Mouse (Mus musculus): ENCODE data around the gene Creld2.

Creld2 gene

DNA sequence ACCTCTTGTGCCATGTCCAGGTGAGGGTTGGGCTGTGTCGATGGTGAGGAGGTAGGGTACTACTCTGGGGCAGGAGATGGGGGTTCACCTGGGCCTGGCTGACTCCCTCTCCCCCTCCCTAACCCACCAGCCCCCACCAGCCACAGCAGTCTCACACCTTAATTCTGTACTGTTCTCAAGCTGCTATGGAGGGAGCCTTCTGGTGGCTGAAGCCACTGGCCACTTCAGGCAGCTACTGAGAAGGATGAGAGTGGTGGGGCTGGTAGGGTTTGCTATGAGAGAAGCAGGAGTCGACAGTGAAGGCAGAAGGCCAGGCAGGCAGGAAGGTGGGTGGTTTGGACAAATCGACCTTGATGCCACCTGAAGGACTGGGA lies 22.8 kb downstream of the Creld2 start:
- TF ChIP-seq CTCF (conservative IDR thresholded peaks at IDR 0.05; ENCODE audit: low read length) (no peak), NANOG (IDR thresholded peaks at IDR 0.05; ENCODE audit: borderline replicate concordance, low read length) (no peak), POU5F1 (IDR thresholded peaks at IDR 0.05; ENCODE audit: borderline replicate concordance, low read length) (no peak)
- peaks cover 45% of the 10 kb centered on the region for H3K4me1 ChIP-seq (replicated peaks; ENCODE audit: low read depth, low read length)
- H3K36me3 ChIP-seq (ENCODE audit: insufficient read depth, low read length): no peaks in the 10 kb centered on the region
- 0 out of 2 replicates have a peak, but pooled peaks cover 3% of the 10 kb centered on the region for H3K27me3 ChIP-seq (ENCODE audit: insufficient read depth, low read length)
- no peak overlapping the region for H3K4me3 ChIP-seq (replicated peaks; ENCODE audit: low read length)
- H3K9me3 ChIP-seq (ENCODE audit: low read length): peaks cover 9% of the 10 kb centered on the region

DNA sequence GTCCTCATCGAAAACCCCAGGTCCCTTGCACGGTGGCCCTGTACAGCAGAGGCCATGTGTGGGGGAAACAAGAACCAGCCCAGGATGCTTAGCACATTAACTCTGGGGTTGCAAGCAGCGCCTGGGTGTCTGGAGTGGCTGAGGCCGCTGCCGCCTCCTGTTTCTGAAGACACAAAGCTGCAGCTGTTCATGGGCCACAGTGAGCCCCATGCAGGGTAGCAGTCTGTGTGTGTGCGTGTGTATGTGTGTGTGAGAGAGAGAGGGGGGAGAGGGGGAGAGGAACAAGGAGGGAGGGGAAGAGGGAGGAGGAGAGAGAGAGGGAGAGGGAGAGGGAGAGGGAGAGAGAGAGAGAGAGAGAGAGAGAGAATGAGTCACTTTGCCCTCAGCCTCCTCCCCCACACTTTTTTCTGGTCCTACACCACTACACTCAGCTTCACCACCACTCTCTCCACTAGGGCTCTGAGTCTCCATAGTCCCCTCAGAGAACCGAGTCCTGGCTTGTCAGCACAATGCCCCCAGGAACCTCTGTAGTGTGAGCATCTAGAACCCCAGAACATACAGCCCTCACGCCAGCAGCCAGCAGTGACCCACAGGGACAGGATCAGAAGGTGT lies 24.1 kb downstream of the Creld2 start:
- TF ChIP-seq CTCF (conservative IDR thresholded peaks at IDR 0.05; ENCODE audit: low read length) (no peak), NANOG (IDR thresholded peaks at IDR 0.05; ENCODE audit: borderline replicate concordance, low read length) (no peak), POU5F1 (IDR thresholded peaks at IDR 0.05; ENCODE audit: borderline replicate concordance, low read length) (no peak)
- H3K36me3 ChIP-seq (ENCODE audit: insufficient read depth, low read length): no peaks in the 10 kb centered on the region
- H3K27me3 ChIP-seq (ENCODE audit: insufficient read depth, low read length): 0 out of 2 replicates have a peak, but pooled peaks cover 3% of the 10 kb centered on the region
- peaks cover 9% of the 10 kb centered on the region for H3K9me3 ChIP-seq (ENCODE audit: low read length)
- no peak overlapping the region for H3K4me3 ChIP-seq (replicated peaks; ENCODE audit: low read length)
- H3K4me1 ChIP-seq (replicated peaks; ENCODE audit: low read depth, low read length): peaks cover 40% of the 10 kb centered on the region

DNA sequence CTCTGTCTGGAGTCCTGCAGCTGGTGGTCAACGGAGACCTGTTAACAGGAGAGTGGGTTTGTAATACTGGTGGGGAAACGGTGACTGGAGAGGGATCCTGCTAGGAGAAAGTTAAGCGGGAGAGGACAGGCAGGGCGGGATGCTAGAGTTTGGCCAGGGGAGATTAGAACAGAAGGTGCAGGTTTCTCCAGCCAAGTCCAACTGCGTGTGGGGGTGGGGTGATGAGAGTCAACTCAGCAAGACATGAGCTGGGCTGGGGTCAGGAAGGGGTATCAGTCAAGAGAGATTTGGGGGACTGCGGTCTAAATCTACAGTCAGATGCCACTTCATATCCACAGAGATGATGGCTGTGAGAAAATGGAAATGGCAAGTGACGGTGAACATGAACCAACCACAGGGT lies 25.5 kb downstream of the Creld2 start:
- Histone ChIP-seq H3K4me3 (replicated peaks; ENCODE audit: low read length) (no peak overlapping the region), H3K9me3 (ENCODE audit: low read length) (peaks cover 9% of the 10 kb centered on the region), H3K36me3 (ENCODE audit: insufficient read depth, low read length) (no peaks in the 10 kb centered on the region), H3K4me1 (replicated peaks; ENCODE audit: low read depth, low read length) (peaks cover 28% of the 10 kb centered on the region), H3K27me3 (ENCODE audit: insufficient read depth, low read length) (0 out of 2 replicates have a peak, but pooled peaks cover 3% of the 10 kb centered on the region)
- TF ChIP-seq POU5F1 (IDR thresholded peaks at IDR 0.05; ENCODE audit: borderline replicate concordance, low read length) (no peak), NANOG (IDR thresholded peaks at IDR 0.05; ENCODE audit: borderline replicate concordance, low read length) (no peak), CTCF (conservative IDR thresholded peaks at IDR 0.05; ENCODE audit: low read length) (no peak)

DNA sequence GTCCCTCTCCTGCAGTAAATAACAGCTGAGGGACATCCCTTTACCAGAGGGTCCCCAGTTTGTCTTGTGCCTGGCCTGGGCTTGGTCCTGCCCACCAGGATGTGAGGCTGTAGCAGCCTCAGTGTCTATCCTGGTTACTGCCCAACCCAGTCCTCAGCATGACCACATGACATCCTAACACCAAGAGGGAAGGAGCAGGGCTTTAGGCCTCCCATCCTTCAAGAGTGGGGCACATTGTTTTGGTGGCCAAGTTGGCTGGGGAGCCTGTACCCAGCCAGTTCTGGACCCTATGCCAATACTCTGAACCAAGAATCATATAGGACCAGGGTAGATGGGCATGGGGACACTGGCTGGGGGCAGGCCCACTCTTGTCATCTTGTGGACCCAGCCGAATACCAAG lies 29.2 kb downstream of the Creld2 start:
- 0 out of 2 replicates have a peak, but pooled peaks cover 3% of the 10 kb centered on the region for H3K27me3 ChIP-seq (ENCODE audit: insufficient read depth, low read length)
- peaks cover 9% of the 10 kb centered on the region for H3K9me3 ChIP-seq (ENCODE audit: low read length)
- no peaks in the 10 kb centered on the region for H3K36me3 ChIP-seq (ENCODE audit: insufficient read depth, low read length)
- peaks cover 47% of the 10 kb centered on the region for H3K4me1 ChIP-seq (replicated peaks; ENCODE audit: low read depth, low read length)
- no peak overlapping the region for H3K4me3 ChIP-seq (replicated peaks; ENCODE audit: low read length)
- TF ChIP-seq CTCF (conservative IDR thresholded peaks at IDR 0.05; ENCODE audit: low read length) (no peak), NANOG (IDR thresholded peaks at IDR 0.05; ENCODE audit: borderline replicate concordance, low read length) (no peak), POU5F1 (IDR thresholded peaks at IDR 0.05; ENCODE audit: borderline replicate concordance, low read length) (no peak)

DNA sequence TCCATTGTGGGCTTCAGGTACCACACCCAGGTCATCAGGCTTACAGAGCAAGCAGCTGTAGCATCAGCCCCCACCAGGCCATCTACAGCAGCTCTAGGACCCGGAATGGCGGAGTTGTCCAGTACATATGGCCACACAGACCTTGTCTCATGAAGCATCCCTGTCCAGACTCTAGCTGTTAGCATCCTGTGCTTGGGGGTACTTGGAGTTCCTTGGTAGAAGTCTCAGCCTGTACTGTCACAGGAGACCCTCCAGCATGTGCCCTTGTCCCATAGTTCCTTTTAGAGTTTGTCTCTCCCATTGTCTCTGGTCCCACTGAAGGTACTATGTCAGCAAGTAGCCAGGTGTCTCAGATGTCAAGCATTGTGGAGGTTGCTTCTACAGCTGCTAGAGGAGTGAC lies 30.2 kb downstream of the Creld2 start:
- 0 out of 2 replicates have a peak, but pooled peaks cover 3% of the 10 kb centered on the region for H3K27me3 ChIP-seq (ENCODE audit: insufficient read depth, low read length)
- H3K4me3 ChIP-seq (replicated peaks; ENCODE audit: low read length): no peak overlapping the region
- peaks cover 53% of the 10 kb centered on the region for H3K4me1 ChIP-seq (replicated peaks; ENCODE audit: low read depth, low read length)
- H3K9me3 ChIP-seq (ENCODE audit: low read length): peaks cover 9% of the 10 kb centered on the region
- no peaks in the 10 kb centered on the region for H3K36me3 ChIP-seq (ENCODE audit: insufficient read depth, low read length)
- TF ChIP-seq NANOG (IDR thresholded peaks at IDR 0.05; ENCODE audit: borderline replicate concordance, low read length) (no peak), POU5F1 (IDR thresholded peaks at IDR 0.05; ENCODE audit: borderline replicate concordance, low read length) (no peak), CTCF (conservative IDR thresholded peaks at IDR 0.05; ENCODE audit: low read length) (no peak)

DNA sequence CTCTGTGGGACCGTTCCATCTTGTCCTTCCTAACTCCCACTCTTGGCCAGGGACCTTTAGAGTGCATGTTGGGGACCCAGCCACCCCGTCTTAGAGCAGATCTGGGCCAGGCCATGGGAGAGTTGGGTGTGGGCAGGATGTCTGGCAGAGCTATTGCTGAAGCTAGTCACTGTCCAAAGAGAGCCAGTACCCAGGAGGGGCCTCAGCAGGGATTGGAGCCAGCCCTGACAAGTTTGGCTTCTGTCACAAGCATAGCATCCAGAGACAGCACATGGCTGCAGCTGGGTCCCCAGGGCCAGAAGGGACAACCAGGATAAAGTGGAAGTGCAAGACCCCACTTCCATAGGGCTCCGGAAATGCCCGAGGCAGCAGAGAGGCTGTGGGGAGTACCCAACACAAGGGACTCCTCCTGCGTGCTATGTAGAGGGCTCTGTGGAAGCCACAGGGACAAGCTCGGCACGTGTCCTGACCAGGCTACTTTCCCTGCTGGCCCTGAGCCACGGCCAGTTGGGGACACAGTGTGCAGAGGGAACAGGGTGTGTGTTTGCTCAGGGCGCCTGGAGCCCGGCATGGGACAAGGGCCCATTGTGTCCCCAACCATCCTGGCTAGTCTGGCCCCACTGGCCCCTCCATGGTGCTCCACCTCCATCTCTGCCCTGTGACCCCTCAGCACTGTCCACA lies 30.8 kb downstream of the Creld2 start:
- H3K36me3 ChIP-seq (ENCODE audit: insufficient read depth, low read length): no peaks in the 10 kb centered on the region
- no peak overlapping the region for H3K4me3 ChIP-seq (replicated peaks; ENCODE audit: low read length)
- peaks cover 6% of the 10 kb centered on the region for H3K9me3 ChIP-seq (ENCODE audit: low read length)
- peaks cover 56% of the 10 kb centered on the region for H3K4me1 ChIP-seq (replicated peaks; ENCODE audit: low read depth, low read length)
- no peaks in the 10 kb centered on the region for H3K27me3 ChIP-seq (ENCODE audit: insufficient read depth, low read length)
- no peak for TF ChIP-seq NANOG (IDR thresholded peaks at IDR 0.05; ENCODE audit: borderline replicate concordance, low read length)
- TF ChIP-seq POU5F1 (IDR thresholded peaks at IDR 0.05; ENCODE audit: borderline replicate concordance, low read length): no peak
- TF ChIP-seq CTCF (conservative IDR thresholded peaks at IDR 0.05; ENCODE audit: low read length): no peak

DNA sequence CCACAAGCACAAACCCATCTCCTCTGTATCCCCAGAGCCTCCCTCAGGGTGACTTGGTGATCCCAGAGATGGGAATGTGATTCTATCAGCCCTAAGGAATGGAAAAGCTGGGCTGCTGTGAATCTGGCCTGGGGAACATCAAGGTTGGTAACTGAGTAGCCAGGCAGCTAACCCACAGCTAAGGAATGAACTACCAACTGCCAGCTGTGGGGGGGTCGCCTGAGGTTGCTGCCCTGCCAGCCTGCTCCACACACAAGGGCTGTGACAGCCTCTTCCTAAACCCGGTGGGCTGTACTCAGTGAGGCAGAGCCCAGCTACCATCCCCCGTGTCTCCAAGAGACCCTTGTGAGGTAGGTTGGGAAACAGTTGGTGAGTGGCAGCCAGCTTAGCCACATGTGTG lies 31.6 kb downstream of the Creld2 start:
- Histone ChIP-seq H3K9me3 (ENCODE audit: low read length) (no peaks in the 10 kb centered on the region), H3K36me3 (ENCODE audit: insufficient read depth, low read length) (no peaks in the 10 kb centered on the region), H3K4me1 (replicated peaks; ENCODE audit: low read depth, low read length) (peaks cover 64% of the 10 kb centered on the region), H3K27me3 (ENCODE audit: insufficient read depth, low read length) (no peaks in the 10 kb centered on the region), H3K4me3 (replicated peaks; ENCODE audit: low read length) (no peak overlapping the region)
- TF ChIP-seq CTCF (conservative IDR thresholded peaks at IDR 0.05; ENCODE audit: low read length) (no peak), POU5F1 (IDR thresholded peaks at IDR 0.05; ENCODE audit: borderline replicate concordance, low read length) (no peak), NANOG (IDR thresholded peaks at IDR 0.05; ENCODE audit: borderline replicate concordance, low read length) (no peak)

DNA sequence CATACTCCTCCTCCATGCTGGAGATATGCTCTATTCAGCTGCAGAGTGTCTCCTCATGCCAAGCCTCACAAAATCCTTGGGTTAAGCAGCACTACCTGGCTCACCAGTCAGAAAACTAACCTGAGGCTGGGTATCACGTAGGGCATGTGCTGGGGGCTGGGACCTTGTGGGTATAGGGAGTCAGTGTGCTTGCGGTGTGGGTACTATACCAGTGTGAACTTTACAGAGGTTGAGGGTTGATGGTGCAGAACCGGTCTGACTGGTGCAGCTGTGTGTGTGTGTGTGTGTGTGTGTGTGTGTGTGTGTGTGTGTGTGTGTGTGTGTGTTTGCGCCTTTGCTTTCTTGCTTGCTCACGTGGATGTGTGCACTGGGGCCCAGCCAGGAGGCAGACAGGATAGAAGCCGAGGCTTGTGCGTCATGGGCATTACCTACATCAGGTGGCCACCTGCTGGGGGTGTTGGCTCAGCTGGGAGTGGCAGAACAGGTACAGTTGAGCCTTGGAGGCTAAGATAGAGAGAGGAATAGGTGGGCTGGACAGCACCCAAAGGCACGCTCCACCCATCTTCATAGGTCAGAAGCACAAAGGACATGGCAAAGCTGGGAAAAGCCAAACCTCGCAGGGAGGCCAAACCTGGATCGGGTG lies 32.2 kb downstream of the Creld2 start:
- peaks cover 69% of the 10 kb centered on the region for H3K4me1 ChIP-seq (replicated peaks; ENCODE audit: low read depth, low read length)
- H3K9me3 ChIP-seq (ENCODE audit: low read length): no peaks in the 10 kb centered on the region
- TF ChIP-seq NANOG (IDR thresholded peaks at IDR 0.05; ENCODE audit: borderline replicate concordance, low read length) (no peak), POU5F1 (IDR thresholded peaks at IDR 0.05; ENCODE audit: borderline replicate concordance, low read length) (no peak), CTCF (conservative IDR thresholded peaks at IDR 0.05; ENCODE audit: low read length) (no peak)
- no peaks in the 10 kb centered on the region for H3K27me3 ChIP-seq (ENCODE audit: insufficient read depth, low read length)
- H3K36me3 ChIP-seq (ENCODE audit: insufficient read depth, low read length): no peaks in the 10 kb centered on the region
- no peak overlapping the region for H3K4me3 ChIP-seq (replicated peaks; ENCODE audit: low read length)
